Mouse (Mus musculus) limb, embryonic 14.5 days (tissue): ENCODE results near the gene Abraxas2. TPM values are rescaled to one million over a fixed set of nuclear protein-coding genes. Genes with fewer than 3 reads are reported as not detected.

Experiments used
- ATAC-seq: fragments of 200-750 bp; cut with Nextera tagmentation; 2 replicates; pipeline ENCODE4 v1.8.0; 2017; ENCODE audit warnings: low read depth, moderate number of reproducible peaks, moderate TSS enrichment; ENCODE audit not compliant: low FRiP score
- DNase-seq: peaks from one replicate; pipeline ENCODE4 v3.0.0-alpha.2; 2015; ENCODE audit warnings: low spot score
- H3K27ac ChIP-seq: fragments of 300-500 bp; sonication (generic); replicated peaks from 2 replicates; pipeline ENCODE4 v1.5.1; 2014; ENCODE audit warnings: low read depth, mild to moderate bottlenecking, low read length, moderate library complexity, mixed read lengths
- H3K27me3 ChIP-seq: fragments of 300-500 bp; sonication (generic); 2 replicates; pipeline ENCODE4 v1.6.1; 2014; ENCODE audit warnings: low read length, mixed read lengths; ENCODE audit not compliant: control insufficient read depth, insufficient read depth
- H3K36me3 ChIP-seq: fragments of 300-500 bp; sonication (generic); 2 replicates; pipeline ENCODE4 v1.6.1; 2014; ENCODE audit warnings: mild to moderate bottlenecking, low read length, moderate library complexity, mixed read lengths; ENCODE audit not compliant: control insufficient read depth, insufficient read depth
- H3K4me1 ChIP-seq: fragments of 300-500 bp; sonication (generic); 2 replicates; pipeline ENCODE4 v1.6.1; 2014; ENCODE audit warnings: antibody characterized with exemption, low read length, mixed read lengths; ENCODE audit not compliant: control insufficient read depth, insufficient read depth
- H3K4me2 ChIP-seq: fragments of 300-500 bp; sonication (generic); replicated peaks from 2 replicates; pipeline ENCODE4 v1.6.1; 2014; ENCODE audit warnings: low read depth, mild to moderate bottlenecking, low read length, moderate library complexity; ENCODE audit not compliant: severe bottlenecking
- H3K4me3 ChIP-seq: fragments of 300-500 bp; sonication (generic); replicated peaks from 2 replicates; pipeline ENCODE4 v1.5.1; 2014; ENCODE audit warnings: low read length
- H3K9ac ChIP-seq: fragments of 300-500 bp; sonication (generic); 2 replicates; pipeline ENCODE4 v1.6.1; 2014; ENCODE audit warnings: mild to moderate bottlenecking, low read depth, low read length, moderate library complexity; ENCODE audit not compliant: severe bottlenecking
- H3K9me3 ChIP-seq: fragments of 300-500 bp; sonication (generic); 2 replicates; pipeline ENCODE4 v1.6.1; 2016; ENCODE audit warnings: low read length; ENCODE audit not compliant: control insufficient read depth
- POLR2A ChIP-seq: fragments of 200-500 bp; IDR thresholded peaks from 2 replicates; pipeline ENCODE4 v1.8.0; 2012; ENCODE audit warnings: inconsistent platforms, mild to moderate bottlenecking, moderate library complexity, borderline replicate concordance; ENCODE audit not compliant: insufficient read depth, insufficient read length; ENCODE audit errors: extremely low read depth
- WGBS: fragments of 180-500 bp; shearing (Covaris S2); extraction: QIAGEN DNeasy Blood & Tissue Kit; methylation state at CpG from one replicate; pipeline ENCODE4 v1.1.7; 2014; 5-methylcytosine and 5-hydroxymethylcytosine counted together
- polyA plus RNA-seq, 2 experiments: library from polyadenylated mRNA; depleted of rRNA in 1 of 2; stranded (reverse) in 1 of 2; unstranded in 1 of 2; fragments of >200 nt; fragmentation: Nextera tagmentation in 1 of 2; extraction: Ambion mirVana in 1 of 2; gene quantifications; 2 replicates each; pipeline versions ENCODE4 v1.2.1 to v1.2.3; 2012 to 2014

The Abraxas2 gene
- polyA plus RNA-seq, 2 experiments: 29.5 to 38.1 TPM

DNA sequence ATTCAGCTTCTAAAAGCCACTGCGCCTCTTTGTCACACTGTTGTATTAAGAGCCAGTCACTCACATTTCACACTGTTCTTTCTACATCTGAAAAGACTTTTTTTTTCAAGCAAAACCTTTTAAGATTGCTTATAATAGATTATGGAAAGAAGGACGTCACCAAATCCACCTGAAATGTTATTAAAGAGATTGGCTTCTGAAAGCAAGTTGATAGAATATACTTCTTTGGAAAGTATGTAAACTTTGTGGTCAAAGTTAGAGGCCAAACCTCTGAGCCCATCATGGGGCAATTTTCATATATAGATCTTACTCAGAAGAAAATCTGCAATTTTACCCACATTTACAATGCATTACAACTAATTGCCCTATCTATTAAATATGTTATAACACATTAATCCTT lies 42.5 kb upstream of the Abraxas2 start:
- no peaks in the 10 kb centered on the region for H3K9me3 ChIP-seq
- no peak overlapping the region for H3K9ac ChIP-seq
- no peaks in the 10 kb centered on the region for H3K27me3 ChIP-seq
- no peak for DNase-seq
- peaks cover 23% of the 10 kb centered on the region for H3K4me1 ChIP-seq
- peaks cover 2% of the 10 kb centered on the region; the same call in 1 of the 2 replicates for H3K36me3 ChIP-seq
- no peak for TF ChIP-seq POLR2A
- 76% methylated on average over 2 of the region's 2 CpGs for WGBS
- H3K4me2 ChIP-seq: no peak overlapping the region
- ATAC-seq: no peak
- no peak overlapping the region for H3K27ac ChIP-seq
- no peak overlapping the region for H3K4me3 ChIP-seq

DNA sequence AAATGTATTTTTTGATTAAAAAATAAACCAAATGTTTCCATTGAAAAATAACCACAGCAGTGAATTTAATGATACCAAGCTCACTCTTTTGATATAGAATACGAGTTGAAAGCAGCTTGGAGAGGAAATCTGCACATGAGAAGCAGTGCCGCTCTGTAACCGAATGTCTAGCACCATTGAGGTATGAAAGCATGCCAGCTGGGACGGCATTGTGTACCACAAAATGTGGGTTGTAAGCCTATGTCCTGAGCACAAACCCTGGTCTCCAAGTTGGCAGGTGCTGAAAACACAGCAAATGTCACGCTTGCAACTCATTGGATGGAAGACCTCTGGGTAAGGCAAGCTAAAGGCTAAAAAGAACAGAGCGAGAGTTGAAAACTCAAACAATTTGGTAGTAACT lies 42.0 kb upstream of the Abraxas2 start:
- 86% methylated on average over 6 of the region's 6 CpGs for WGBS
- ATAC-seq: no peak
- Histone ChIP-seq H3K36me3 (peaks cover 2% of the 10 kb centered on the region; the same call in 1 of the 2 replicates), H3K27ac (no peak overlapping the region), H3K9ac (no peak overlapping the region), H3K4me2 (no peak overlapping the region), H3K4me1 (peaks cover 17% of the 10 kb centered on the region), H3K27me3 (no peaks in the 10 kb centered on the region), H3K9me3 (no peaks in the 10 kb centered on the region), H3K4me3 (no peak overlapping the region)
- DNase-seq: no peak
- no peak for TF ChIP-seq POLR2A

- 90% methylated on average over 3 of the region's 3 CpGs for WGBS
- Histone ChIP-seq H3K9ac (no peak overlapping the region), H3K9me3 (no peaks in the 10 kb centered on the region), H3K27me3 (no peaks in the 10 kb centered on the region), H3K4me1 (peaks cover 3% of the 10 kb centered on the region; the same call in 1 of the 2 replicates), H3K27ac (no peak overlapping the region), H3K4me3 (no peak overlapping the region), H3K36me3 (peaks cover 17% of the 10 kb centered on the region), H3K4me2 (no peak overlapping the region)
- no peak for TF ChIP-seq POLR2A
- ATAC-seq: no peak
- DNase-seq: no peak
Measured at GRCm38 (mm10) chr7:132820692-132821091, 38.3 kb upstream of the Abraxas2 start.

DNA sequence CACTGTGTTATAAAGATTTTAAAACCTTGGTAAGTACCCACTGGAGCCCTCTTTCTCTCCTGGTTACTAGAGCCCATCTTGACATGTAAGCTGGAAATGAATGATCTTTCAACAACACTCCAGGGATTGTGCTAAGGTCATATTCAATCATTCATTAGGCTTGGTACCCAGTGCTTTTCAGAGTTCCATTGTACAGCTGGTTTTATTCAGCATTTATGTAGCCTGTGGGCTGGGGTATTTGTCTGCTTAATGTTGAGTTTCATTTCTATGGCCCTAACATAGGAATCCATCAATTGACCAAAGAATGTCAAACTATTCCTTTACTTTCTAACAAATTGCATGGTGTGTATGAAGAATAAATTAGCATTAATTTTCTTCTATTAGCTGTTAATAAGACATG lies 35.2 kb upstream of the Abraxas2 start:
- DNase-seq (no peak), ATAC-seq (no peak)
- Histone ChIP-seq H3K4me2 (no peak overlapping the region), H3K4me3 (no peak overlapping the region), H3K36me3 (peaks cover 40% of the 10 kb centered on the region), H3K27ac (no peak overlapping the region), H3K9me3 (no peaks in the 10 kb centered on the region), H3K4me1 (no peaks in the 10 kb centered on the region), H3K9ac (no peak overlapping the region), H3K27me3 (no peaks in the 10 kb centered on the region)
- TF ChIP-seq POLR2A: no peak

DNA sequence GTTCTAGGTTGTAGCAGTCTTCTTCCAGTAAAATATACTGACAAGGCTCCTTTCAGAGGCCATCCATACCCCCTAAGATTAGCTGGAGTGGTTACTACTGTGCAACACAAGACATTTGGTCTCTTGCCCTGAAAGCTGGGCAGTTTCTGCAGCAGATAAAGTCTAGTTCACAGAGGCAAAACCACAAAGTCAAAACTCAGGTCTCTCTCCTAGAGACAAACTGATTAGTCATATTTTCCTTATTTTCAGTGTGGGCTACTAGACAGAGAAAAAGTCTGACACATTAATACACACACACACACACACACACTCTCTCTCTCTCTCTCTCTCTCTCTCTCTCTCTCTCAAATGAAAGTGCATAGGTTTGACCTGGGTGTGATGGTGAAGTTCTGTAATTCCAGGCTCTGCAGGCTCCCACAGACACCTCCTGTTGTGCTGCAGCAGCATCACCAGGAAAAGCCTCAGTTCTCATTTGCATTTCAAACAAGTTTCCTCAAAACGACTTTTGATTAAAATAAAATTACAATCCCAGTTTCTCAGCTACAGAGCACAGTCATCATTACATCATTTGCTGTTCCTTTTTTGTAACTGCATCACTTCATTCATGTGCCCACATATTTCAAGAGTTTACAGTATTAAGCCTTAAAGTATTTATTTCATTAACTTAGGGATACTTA lies 34.5 kb upstream of the Abraxas2 start:
- ATAC-seq (no peak), DNase-seq (no peak)
- no peaks in the 10 kb centered on the region for H3K27me3 ChIP-seq
- no peak for TF ChIP-seq POLR2A
- no peak overlapping the region for H3K4me2 ChIP-seq
- 15% methylated on average over 1 of the region's 1 CpGs for WGBS
- H3K27ac ChIP-seq: no peak overlapping the region
- H3K36me3 ChIP-seq: peaks cover 40% of the 10 kb centered on the region
- H3K9ac ChIP-seq: no peak overlapping the region
- H3K4me3 ChIP-seq: no peak overlapping the region
- no peaks in the 10 kb centered on the region for H3K9me3 ChIP-seq
- no peaks in the 10 kb centered on the region for H3K4me1 ChIP-seq
